Mouse (Mus musculus) WW6 (cell line): ENCODE measurements at regions not wholly inside any gene's neighbourhood (a gene's known extent, or its start where the extent isn't known, plus 50 kb on each side); places are given as distances from the start of the nearest gene placed in this dataset.

Source experiments
- DNase-seq: peaks from one replicate; pipeline ENCODE4 v3.0.0-alpha.2; 2013; ENCODE audit warnings: low read depth, low spot score

GRCm38 (mm10) chr11:24789120-24789519 lies 711.3 kb downstream of the Bcl11a start:
- DNase-seq: no peak

GRCm38 (mm10) chr11:24795510-24796211 lies 717.8 kb downstream of the Bcl11a start:
- DNase-seq: no peak

- no peak for DNase-seq
These were observed 726.8 kb downstream of the Bcl11a start for GRCm38 (mm10) chr11:24804623-24805023.

GRCm38 (mm10) chr11:24829578-24830401 lies 751.9 kb downstream of the Bcl11a start:
- no peak for DNase-seq

- no peak for DNase-seq
These were observed 752.6 kb downstream of the Bcl11a start for GRCm38 (mm10) chr11:24830484-24830883.

- no peak for DNase-seq
These were observed 766.2 kb downstream of the Bcl11a start for GRCm38 (mm10) chr11:24843839-24844738.

- no peak for DNase-seq
These were observed 779.1 kb downstream of the Bcl11a start for GRCm38 (mm10) chr11:24856991-24857390.

GRCm38 (mm10) chr11:24864637-24865036 lies 786.8 kb downstream of the Bcl11a start:
- DNase-seq: no peak

GRCm38 (mm10) chr11:24865067-24865796 lies 787.4 kb downstream of the Bcl11a start:
- DNase-seq: no peak
